Mouse (Mus musculus) urinary bladder, adult 2 months (tissue): ENCODE data around the gene Adamts14. TPM values are rescaled to one million over a fixed set of nuclear protein-coding genes. Genes with fewer than 3 reads are reported as not detected.

ENCODE experiments used
- polyA plus RNA-seq: library from polyadenylated mRNA; depleted of rRNA; stranded (reverse); fragments of >200 nt; gene quantifications from 2 replicates; pipeline ENCODE4 v1.2.3, GENCODE M21; 2012; rRNA removed

The Adamts14 gene
- polyA plus RNA-seq, 1 experiment = 1.3 TPM

Other genes with a start within 250 kb of the Adamts14 start
- 19.7 and 22.7 TPM in 2 replicates for gene Pcbd1, start 184.1 kb downstream of the Adamts14 start, polyA plus RNA-seq
- gene Sgpl1, start 125.7 kb downstream of the Adamts14 start, polyA plus RNA-seq = 197 and 200 TPM in 2 replicates
- 0.58 and 0.91 TPM in 2 replicates for gene Tbata, start 101.5 kb downstream of the Adamts14 start, polyA plus RNA-seq
- 0.74 and 0.94 TPM in 2 replicates for gene Prf1, start 24.4 kb upstream of the Adamts14 start, polyA plus RNA-seq
- gene Pald1, start 110.1 kb upstream of the Adamts14 start, polyA plus RNA-seq = 14.0 and 14.3 TPM in 2 replicates
- gene Nodal, start 144.5 kb upstream of the Adamts14 start, polyA plus RNA-seq = 0.07 TPM in 1 of 2 replicates, not detected in the other
- 60.2 and 86.0 TPM in 2 replicates for gene Eif4ebp2, start 179.2 kb upstream of the Adamts14 start, polyA plus RNA-seq
- gene Lrrc20, start 202.4 kb upstream of the Adamts14 start, polyA plus RNA-seq = 11.8 and 12.6 TPM in 2 replicates